Mouse (Mus musculus) frontal cortex, postnatal 36 days (tissue): Measurements from ENCODE around the gene Prx.
"Not testable (repeated sequence)": the region's sequence is repeated elsewhere in the genome, so short reads cannot be mapped to it uniquely, and the experiment has no call there.

Source experiments
- DNase-seq, 2 experiments: peaks; one replicate each; pipeline ENCODE4 v3.0.0; 2022; ENCODE audit warnings: low spot score in 2 of 2

The Prx gene

DNA sequence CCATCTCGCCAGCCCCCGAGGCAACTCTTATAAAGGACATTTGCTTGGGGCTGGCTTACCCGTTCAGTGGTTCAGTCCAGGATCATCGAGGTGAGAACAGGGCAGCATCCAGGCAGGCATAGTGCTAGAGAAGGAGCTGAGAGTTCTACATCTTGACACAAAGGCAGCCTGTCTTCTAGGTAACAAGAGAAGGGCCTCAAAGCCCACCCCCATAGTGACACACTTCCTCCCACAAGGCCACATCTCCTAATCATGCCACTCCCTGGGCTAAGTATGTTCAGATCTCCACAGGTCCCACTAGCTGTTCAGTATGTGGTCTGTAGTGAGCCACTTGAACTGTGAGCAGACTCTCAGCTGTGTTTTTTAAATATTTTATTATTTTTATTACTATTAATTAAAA lies 15.3 kb upstream of the Prx start:
- DNase-seq = no peak

DNA sequence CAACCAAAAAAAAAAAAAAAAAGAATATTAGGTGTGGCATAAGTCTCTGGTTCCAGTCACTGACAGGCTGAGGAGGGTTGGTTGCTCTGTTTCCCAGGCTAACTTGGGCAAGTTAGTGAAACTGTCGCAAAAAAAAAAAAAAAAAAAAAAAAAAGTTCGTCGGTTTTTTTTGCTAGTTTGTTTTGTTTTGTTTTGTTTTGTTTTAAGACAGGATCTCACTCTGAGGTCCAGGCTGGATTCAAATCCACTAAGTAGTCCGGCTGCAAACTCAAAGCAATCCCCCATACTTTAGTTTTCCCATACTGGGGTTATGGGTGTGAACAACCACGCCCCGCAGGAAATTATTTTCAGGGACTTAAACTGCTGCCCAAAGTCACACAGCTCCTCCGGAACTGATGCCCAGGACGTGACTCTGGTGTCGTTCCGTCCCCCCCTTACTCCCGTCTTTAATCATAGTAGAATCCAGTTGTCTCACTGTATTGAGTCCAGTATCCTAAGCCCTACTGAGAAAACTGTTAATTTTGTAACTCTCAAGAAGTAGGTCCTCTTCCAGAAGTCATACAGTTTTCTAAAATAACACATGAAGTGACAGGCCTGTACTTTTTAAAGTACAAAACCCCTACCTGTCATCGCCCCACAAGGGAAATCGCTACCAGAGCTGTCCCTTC lies 12.9 kb upstream of the Prx start:
- DNase-seq = no peak

DNA sequence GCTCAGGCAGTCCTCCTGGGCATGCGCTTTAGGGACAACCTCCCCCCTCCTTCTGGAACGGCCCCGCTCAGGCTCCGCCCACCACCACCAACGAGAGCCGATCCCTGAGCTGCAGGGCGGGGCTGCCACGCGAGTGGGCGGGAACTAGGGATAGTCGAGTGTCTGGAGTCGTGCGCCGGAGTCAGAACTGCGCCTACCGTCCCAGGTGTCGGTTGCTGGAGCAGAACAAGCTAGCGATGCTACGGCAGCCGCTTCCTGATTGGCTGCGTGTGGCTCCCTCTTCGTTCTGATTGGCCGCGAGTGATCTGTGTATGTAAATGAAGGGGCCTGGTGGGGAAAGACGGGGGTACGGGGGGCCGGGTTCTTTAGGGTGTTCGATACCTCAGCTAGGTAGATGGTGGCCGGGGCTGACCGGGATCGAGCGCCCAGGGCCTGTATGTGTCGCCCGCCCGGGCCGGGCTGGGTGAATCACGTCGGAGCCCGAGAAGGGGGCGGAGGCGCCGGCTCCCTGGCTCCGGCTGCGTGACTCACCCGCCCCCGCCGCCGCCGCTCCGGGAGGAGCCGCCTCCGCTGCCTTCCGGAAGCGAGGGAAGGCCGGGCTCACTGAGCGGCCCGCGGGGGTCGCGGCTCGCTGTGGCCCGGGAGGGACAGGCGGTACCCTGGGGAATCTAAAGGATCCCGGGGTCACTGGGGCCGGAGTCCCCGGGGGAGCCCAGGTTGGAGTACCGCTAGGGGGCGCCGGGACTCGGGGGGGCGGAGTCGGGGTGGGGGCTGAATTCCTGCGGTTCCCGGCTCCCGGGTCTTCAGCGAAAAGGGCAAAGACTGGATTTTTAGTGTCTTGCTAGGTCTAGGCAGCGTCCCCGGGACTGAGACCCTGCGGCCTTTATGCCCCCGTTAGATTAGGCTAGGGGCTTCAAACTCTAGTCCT lies 12.1 kb upstream of the Prx start, which contains the start of gene Sertad1:
Gene Sertad1, plus strand, starts transcription at position 141 of the 928 bp plus-strand sequence.
- DNase-seq = peak; percentile 100

DNA sequence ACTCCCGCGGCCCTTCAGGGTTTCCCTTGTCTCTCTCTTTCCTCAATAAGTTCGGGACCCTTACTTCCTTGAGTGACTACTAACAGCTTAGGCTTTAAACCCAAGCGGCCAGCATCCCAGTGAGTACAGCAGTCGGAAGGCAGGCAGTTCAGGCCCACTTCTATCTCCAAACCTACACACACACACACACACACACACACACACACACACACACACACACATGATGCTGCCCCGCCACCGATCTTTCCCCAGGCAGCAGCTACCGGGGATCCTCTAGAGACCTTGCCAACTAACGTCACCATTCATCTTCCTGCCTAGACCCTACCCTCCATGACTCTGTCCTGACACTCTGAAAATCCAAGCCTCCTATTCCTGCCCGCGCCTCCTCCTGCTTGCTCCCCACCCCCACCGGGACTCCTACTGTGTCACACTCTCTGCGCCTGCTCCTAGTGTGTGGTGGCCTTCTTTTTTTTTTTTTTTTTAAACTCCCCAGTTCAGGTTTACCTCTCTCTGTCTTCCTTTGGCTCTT lies 11.3 kb upstream of the Prx start:
- DNase-seq = peak in 1 of 2 experiments; percentile 68

DNA sequence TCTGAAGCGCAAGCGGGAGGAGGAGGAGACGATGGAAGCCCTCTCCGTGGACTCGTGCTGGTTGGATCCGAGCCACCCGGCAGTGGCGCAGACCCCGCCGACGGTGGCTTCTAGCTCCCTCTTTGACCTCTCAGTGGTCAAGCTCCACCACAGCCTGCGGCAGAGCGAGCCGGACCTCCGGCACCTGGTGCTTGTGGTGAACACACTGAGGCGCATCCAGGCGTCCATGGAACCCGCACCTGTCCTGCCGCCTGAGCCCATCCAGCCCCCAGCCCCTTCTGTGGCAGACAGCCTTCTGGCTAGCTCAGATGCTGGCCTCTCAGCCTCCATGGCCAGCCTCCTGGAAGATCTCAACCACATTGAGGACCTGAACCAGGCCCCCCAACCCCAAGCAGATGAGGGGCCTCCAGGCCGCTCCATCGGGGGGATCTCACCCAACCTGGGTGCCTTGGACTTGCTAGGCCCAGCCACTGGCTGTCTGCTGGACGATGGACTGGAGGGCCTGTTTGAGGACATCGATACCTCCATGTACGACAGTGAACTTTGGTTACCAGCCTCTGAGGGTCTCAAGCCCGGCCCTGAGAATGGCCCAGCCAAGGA lies 9.8 kb upstream of the Prx start:
- DNase-seq = no peak

DNA sequence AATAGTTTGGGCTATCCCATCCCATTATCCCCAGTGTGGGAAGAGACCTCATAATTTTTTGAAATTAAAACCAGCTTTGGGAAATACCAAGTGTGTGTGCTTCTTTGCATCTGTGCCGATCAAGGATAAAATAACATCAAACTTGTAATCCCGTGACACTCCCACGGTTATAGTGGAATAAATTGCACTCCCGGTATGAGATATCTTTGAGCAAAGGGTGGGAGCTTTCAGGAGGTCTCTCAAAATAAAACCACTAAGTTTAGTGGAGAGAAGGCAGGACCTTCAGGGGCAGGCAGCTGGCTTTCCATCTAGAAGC lies 8.9 kb upstream of the Prx start:
- no peak for DNase-seq

DNA sequence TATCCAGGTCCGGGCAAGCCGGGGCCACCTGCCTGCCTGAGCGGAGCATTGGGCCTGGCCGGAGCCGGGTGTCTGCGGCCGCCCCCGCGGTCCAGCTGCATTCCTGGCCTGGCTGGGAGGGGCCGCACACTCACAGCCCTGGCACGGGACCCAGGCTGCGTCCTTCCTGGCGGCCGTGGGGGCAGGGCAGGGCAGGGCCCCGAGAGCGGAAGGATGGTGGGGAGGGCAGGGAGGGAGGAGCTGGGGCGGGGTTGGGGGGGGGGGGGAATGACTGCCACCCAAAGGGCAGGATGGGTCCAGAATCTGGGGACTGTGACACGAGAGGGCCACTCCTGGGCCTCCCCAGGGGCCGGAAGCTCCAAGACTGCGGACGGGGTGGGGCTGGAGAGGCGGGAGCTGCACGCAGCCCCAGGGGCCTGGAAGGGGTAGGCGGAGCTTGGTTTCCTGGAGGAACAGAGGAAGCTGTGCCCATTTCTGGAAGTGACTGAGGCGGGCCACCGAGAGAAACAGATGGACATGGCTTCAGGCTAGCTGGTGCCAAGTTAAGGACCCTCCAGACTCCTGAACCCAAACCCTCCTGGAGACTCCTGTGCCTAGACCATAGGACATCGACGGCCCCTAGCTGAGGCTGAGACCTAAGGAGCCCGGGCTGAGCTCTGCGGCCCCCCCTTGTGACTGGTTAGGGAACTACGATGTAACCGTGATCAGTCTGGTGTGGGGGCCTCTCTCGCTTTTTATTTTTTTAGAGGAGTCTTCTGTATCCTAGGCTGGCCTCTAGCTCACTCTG lies 8.4 kb upstream of the Prx start:
- peak; percentile 84 to 85 for DNase-seq

DNA sequence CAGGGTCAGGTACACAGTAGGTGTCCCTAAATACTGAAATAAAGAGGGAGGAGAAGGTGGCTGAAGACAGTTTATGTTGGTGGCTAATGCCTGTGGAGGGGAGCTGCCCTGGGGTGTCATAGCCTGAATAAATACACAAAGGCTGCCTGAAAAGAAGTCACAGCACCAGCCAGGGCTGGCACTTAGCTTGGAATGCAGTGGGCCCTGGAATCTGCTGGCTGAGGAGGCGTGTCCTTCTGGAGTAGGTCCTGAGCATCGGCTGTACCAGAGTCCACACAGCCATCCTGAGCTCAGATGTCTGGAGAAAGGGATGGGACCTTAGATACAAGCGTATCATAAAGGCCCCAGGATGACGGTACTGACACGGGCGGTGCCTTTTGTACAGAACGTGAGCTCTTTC lies 7.3 kb upstream of the Prx start:
- no peak for DNase-seq

DNA sequence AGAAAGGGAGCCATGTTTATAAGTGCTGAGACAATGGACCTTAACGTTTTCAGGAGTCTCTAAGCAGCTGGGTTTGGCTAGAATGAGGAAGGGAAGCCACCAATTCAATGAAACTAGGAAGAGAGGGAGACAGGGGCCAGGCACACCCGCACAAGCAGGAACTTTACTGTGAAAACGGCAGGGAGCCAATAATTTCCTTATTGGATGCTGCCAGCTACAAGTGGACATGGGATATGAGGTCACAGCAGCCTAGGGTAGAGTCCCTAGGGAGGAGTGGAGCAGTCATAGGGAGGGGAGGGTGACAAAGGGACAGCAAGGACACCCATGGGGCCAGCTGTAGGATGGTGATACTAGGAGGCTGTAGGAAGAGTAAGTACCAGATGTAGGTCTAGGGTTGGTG lies 6.1 kb upstream of the Prx start:
- no peak for DNase-seq

DNA sequence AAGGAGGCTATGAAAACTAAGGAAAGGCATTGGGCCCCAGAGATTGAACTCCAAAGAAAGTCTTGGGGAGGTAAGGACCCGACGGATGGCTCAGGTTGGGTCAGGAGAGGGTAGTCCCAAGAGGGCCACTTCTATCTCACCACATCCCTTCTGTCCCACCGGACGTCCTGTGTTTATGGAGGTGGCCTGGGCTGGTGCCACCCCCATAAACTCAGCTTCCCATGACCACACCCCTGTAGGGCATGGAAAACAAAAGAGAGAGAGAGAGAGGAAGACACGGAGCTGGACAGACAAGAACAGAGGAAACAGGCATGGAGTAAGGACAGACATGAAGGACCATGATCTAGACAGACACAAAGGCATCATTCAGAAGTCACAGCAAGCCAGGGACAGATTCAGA lies 5.7 kb upstream of the Prx start:
- no peak for DNase-seq

DNA sequence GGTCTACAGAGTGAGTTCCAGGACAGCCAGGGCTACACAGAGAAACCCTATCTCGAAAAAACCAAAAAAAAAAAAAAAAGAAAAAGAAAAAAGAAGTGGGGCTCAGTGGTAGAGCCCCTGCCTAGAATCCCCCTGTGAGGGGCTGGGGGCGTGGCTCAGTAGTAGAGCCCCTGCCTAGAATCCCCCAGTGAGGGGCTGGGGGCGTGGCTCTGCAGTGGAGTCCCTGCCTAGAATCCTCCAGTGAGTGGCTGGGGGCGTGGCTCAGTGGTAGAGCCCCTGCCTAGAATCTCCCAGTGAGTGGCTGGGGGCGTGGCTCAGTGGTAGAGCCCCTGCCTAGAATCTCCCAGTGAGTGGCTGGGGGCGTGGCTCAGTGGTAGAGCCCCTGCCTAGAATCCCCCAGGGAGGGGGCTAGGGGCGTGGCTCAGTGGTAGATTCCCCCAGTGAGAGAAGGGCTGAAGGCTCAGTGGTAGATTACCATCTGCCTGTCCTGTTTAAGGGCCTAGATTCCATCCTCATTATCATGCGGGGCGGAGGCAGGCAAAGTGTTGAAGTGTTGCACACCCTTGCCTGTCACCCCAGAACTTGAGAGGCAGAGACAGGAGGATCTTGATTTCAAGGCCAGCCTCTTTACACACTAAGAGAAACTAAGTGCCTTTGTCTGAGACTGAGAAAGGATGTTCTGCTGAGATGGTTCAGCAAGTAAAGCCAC lies 4.3 kb upstream of the Prx start:
- not testable (repeated sequence) for DNase-seq

DNA sequence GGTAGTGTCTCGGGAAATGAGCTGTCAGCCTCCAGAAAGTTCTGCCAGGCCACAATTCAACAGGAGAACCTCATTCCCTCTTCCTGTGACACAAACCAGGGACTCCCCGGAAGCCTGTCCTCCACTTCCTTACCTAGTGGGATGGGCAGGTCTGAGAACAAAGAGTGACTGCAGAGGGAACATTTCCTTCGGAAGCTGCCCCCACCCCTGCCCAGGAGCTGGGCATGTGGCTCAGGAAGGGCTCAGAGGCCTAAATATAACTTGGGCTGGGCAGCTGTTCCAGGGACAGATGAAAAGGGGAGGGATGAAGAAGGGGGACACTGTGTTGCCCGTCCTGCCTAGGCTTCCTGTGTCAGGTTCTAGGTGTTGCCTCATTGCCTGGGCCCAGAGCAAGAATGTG lies 2.5 kb downstream of the Prx start:
- DNase-seq = no peak

DNA sequence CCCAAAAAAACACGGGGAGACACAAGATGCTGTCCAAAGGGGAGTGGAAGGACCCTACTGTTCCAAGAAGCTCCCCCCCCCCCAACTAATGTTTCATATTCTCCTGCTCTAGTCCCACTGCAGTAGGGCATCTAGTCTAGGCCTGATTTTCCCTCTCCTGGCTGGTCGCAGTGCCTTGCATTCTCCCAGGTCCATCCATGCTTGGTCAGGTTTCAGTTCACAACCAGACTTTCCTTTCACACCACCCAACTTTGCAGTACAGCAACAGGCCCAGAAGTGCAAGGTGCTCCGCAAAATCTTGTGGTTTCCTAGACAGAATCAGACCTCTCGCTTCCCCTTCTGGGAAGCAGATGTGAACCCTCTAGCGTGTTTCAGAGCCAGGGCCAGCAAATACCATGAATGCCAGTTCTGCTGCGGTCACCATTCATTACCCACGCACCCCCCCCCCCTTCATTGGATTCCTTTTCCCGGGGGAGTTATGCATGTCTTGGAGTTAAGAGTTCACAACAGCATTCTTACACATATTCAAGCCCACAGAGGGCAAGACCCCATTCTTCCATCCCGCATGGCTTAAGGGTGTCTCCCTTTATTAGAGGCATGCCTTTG lies 7.7 kb downstream of the Prx start:
- no peak for DNase-seq

DNA sequence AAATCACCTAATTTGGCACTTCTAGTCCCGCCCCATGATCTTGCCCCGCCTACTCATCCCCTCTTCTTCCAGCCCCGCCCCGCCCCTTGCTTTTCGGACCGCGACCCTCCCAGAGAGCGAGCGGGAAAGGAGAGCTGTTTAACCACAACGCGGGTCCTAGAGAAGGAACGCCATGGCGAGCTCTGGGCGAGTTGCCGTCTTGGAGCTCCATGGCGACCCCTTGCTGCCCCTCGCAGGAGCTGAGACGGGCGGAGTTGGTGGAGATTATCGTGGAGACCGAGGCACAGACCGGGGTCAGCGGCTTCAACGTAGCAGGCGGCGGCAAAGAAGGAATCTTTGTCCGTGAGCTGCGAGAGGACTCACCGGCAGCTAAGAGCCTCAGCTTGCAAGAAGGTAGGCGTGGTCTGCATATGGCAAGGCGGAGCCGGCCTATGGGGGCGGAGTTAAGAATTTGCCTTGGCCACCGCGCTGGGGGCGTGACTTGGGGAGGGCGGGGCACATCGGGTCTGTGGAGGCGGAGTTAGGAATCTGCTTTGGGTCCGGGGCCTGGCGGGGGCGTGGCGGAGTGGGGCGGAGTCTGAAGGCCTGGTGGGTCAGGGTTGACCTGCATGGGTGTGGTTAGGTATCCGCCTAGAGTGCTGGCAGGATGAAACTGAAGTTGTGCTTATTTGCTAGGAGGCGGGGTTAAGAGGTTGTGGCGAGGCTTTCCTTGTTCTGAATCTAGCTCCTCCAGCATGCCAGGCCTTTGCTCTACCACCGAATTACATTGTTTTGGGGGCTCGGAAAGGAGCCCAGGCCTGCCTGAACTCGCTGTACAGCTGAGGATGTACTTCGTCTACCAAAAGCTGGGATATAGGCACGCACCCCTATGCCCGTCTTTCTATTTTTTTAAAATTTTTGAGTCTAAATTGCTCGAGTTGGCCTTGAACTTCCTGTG lies 8.9 kb downstream of the Prx start:
- peak; percentile 87 to 91 for DNase-seq

DNA sequence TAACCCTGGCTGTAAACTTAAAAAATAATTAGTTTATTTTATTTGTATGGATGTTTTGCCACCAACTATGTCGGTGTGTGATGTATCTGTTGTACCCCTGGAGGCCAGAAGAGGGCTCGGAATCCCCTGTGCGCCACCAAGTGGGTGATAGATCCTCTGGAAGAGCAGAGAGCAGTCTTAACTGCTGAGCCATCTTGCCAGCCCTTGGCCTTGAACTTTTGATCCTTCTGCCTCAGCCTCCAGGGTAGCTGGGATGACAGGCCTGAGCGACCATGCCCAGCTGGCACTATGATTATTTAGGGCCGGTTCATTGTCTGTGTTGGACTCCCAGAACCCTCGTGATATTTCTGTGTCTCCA lies 9.5 kb downstream of the Prx start:
- no peak for DNase-seq

DNA sequence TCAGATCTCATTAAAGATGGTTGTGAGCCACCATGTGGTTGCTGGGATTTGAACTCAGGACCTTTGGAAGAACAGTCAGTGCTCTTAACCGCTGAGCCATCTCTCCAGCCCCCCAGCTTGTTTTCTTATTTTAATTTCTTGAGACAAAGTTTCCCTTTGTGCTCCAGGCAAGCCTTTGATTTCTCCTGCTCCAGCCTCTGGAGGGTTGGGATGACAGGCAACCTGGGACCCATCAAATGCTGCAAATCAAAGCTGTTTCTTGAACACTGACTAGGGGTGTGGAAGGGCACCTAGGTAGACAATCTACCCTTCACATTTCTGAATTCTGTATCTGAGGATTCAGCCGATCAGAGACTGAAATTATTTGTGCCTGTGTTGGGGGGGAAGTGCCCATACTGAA lies 11.7 kb downstream of the Prx start:
- no peak for DNase-seq

DNA sequence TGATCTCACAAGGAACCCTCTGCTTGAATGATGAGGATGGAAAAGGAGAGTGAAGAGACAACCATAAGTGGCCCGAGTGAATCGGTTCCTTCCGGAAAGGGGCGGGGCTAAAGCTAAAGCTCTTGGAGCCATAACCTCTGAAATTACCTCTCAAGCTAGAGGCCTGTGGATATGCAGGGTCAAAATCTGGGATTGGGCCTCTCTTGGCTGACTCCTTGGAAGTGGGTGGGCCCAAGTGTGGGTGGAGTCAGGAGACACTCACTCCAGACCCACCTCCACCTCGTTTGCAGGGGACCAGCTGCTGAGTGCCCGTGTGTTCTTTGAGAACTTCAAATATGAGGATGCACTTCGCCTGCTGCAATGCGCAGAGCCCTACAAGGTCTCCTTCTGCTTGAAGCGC lies 15.8 kb downstream of the Prx start:
- DNase-seq = no peak

DNA sequence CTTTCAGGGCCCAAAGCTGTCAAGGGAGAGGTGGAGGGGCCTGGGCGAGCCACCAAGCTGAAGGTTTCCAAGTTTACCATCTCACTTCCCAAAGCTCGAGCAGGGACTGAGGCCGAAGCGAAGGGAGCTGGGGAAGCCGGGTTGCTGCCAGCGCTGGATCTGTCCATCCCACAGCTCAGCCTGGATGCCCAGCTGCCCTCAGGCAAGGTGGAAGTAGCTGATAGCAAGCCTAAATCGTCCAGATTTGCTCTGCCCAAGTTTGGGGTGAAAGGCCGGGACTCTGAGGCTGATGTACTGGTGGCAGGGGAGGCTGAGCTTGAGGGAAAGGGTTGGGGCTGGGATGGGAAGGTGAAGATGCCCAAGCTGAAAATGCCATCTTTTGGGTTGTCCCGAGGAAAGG lies 19.2 kb downstream of the Prx start:
- DNase-seq = no peak

DNA sequence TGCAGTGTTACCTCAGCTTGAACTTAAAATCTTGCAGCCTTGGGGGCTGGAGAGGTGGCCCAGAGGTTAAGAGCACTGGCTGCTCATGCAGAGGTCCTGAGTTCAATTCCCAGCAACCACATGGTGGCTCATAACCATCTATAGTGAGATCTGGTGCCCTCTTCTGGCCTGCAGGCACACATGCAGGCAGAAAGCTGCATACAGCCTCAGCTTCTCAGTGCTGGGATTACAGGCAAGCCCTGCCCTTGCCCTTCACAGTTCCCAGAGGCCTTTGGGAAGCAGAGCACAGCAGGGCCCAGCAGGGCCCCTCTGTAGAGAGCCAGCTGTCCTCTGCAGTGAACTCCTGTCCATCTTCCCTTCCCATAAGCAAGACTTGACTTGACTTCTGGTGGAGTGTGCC lies 21.0 kb downstream of the Prx start:
- DNase-seq = no peak

DNA sequence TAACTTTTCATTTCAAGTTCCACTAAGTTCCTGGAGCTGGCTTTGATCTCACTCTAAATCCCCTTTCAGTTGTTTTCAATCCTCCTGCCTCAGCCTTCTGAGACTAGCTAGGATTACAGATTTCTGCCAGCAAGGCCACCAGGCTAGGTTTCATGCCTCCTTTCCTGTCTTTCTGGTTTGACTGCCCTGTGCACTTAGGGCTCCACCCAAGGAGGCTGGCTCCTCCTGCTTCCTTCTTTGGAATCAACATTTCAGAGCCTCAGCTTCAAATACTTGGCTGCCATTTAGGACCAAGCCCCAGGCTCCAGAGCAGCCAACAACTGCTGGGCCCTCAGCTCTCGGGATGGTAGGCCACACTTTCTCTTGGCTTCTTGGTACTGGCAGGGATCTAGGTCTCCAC lies 21.5 kb downstream of the Prx start:
- no peak for DNase-seq
